Mouse (Mus musculus) liver, adult 2 months (tissue): ENCODE data around the gene Clic1. TPM values are rescaled to one million over a fixed set of nuclear protein-coding genes. Genes with fewer than 3 reads are reported as not detected.

Source experiments
- DNase-seq: peaks from one replicate; pipeline ENCODE4 v3.0.0-alpha.2; 2011; ENCODE audit warnings: low read depth, low spot score; ENCODE audit errors: extremely low read depth
- H3K27ac ChIP-seq: fragments of 200-500 bp; replicated peaks from 2 replicates; pipeline ENCODE4 v1.5.1; 2012; ENCODE audit warnings: low read depth, mild to moderate bottlenecking, control low read depth, inconsistent platforms, low read length; ENCODE audit not compliant: insufficient read depth
- H3K27me3 ChIP-seq: fragments of 200-500 bp; 2 replicates; pipeline ENCODE4 v1.6.1; 2012; ENCODE audit warnings: mild to moderate bottlenecking, moderate library complexity, low read length, inconsistent platforms; ENCODE audit not compliant: control insufficient read depth, insufficient read depth
- H3K36me3 ChIP-seq: fragments of 200-500 bp; 2 replicates; pipeline ENCODE4 v1.6.1; 2012; ENCODE audit warnings: low read length, inconsistent platforms; ENCODE audit not compliant: control insufficient read depth, insufficient read depth
- H3K4me1 ChIP-seq: fragments of 200-500 bp; 2 replicates; pipeline ENCODE4 v1.6.1; 2011; ENCODE audit warnings: low read length; ENCODE audit not compliant: control insufficient read depth, insufficient read depth
- H3K4me3 ChIP-seq: fragments of 200-500 bp; 2 replicates; pipeline ENCODE4 v1.5.1; 2011; ENCODE audit warnings: low read depth, mild to moderate bottlenecking, control low read depth, low read length, moderate library complexity; ENCODE audit not compliant: insufficient read depth
- H3K79me2 ChIP-seq: fragments of 200-500 bp; 2 replicates; pipeline ENCODE4 v1.6.1; 2012; ENCODE audit warnings: inconsistent platforms, mild to moderate bottlenecking, low read length, moderate library complexity; ENCODE audit not compliant: control insufficient read depth, insufficient read depth
- H3K9ac ChIP-seq: fragments of 200-500 bp; 2 replicates; pipeline ENCODE4 v1.6.1; 2012; ENCODE audit warnings: low read depth, mild to moderate bottlenecking, control low read depth, inconsistent platforms, low read length
- CTCF ChIP-seq: fragments of 200-500 bp; IDR thresholded peaks from 2 replicates; pipeline ENCODE4 v1.5.1; 2011; ENCODE audit warnings: low read depth, low read length, control low read depth
- POLR2A ChIP-seq: fragments of 200-500 bp; IDR thresholded peaks from 2 replicates; pipeline ENCODE4 v1.6.1; 2011; ENCODE audit warnings: low read length, control low read depth; ENCODE audit not compliant: insufficient read depth; ENCODE audit errors: extremely low read depth
- WGBS: fragments of 180-500 bp; shearing (Covaris S2); methylation state at CpG from one replicate; pipeline ENCODE4 v1.1.7; 2018; 5-methylcytosine and 5-hydroxymethylcytosine counted together
- polyA plus RNA-seq: library from polyadenylated mRNA; depleted of rRNA; stranded (reverse); fragments of >200 nt; gene quantifications from 2 replicates; pipeline ENCODE4 v1.2.3, GENCODE M21; 2012
- total RNA-seq: library from RNA; depleted of rRNA; stranded (reverse); fragments of >200 nt; gene quantifications from 2 replicates; pipeline ENCODE4 v1.2.3, GENCODE M21; 2014

Gene Clic1
- total and polyA plus RNA-seq, 2 experiments = 16.8 to 20.3 TPM

GRCm38 (mm10) chr17:35101161-35101560 lies 51.4 kb downstream of the Clic1 start:
- H3K27ac ChIP-seq = no peak overlapping the region
- peaks cover 9% of the 10 kb centered on the region for H3K36me3 ChIP-seq
- no peak for DNase-seq
- WGBS = 86% methylated on average over 11 of the region's 11 CpGs
- TF ChIP-seq POLR2A (no peak), CTCF (no peak)
- H3K4me3 ChIP-seq = no peak overlapping the region
- H3K27me3 ChIP-seq = no peaks in the 10 kb centered on the region
- H3K79me2 ChIP-seq = no peaks in the 10 kb centered on the region
- H3K4me1 ChIP-seq = peaks cover 7% of the 10 kb centered on the region; the same call in 1 of the 2 replicates
- no peak overlapping the region for H3K9ac ChIP-seq

- Histone ChIP-seq H3K36me3 (peaks cover 9% of the 10 kb centered on the region), H3K4me3 (no peak overlapping the region), H3K27ac (no peak overlapping the region), H3K79me2 (no peaks in the 10 kb centered on the region), H3K27me3 (no peaks in the 10 kb centered on the region), H3K9ac (no peak overlapping the region), H3K4me1 (peaks cover 7% of the 10 kb centered on the region; the same call in 1 of the 2 replicates)
- no peak for TF ChIP-seq CTCF
- TF ChIP-seq POLR2A = no peak
- WGBS = 86% methylated on average over 8 of the region's 8 CpGs
- DNase-seq = no peak
These were observed 52.5 kb downstream of the Clic1 start for GRCm38 (mm10) chr17:35102299-35102698.

GRCm38 (mm10) chr17:35103221-35103690 lies 53.5 kb downstream of the Clic1 start:
- no peaks in the 10 kb centered on the region for H3K27me3 ChIP-seq
- H3K79me2 ChIP-seq = no peaks in the 10 kb centered on the region
- H3K4me3 ChIP-seq = no peak overlapping the region
- no peak overlapping the region for H3K9ac ChIP-seq
- DNase-seq = peak; percentile 72
- H3K4me1 ChIP-seq = peaks cover 7% of the 10 kb centered on the region; the same call in 1 of the 2 replicates
- TF ChIP-seq CTCF = no peak
- TF ChIP-seq POLR2A = no peak
- H3K36me3 ChIP-seq = peaks cover 8% of the 10 kb centered on the region
- WGBS = 17% methylated on average over 6 of the region's 6 CpGs
- H3K27ac ChIP-seq = no peak overlapping the region

GRCm38 (mm10) chr17:35104079-35104478 lies 54.3 kb downstream of the Clic1 start:
- H3K9ac ChIP-seq = no peak overlapping the region
- peaks cover 8% of the 10 kb centered on the region for H3K36me3 ChIP-seq
- peaks cover 7% of the 10 kb centered on the region; the same call in 1 of the 2 replicates for H3K4me1 ChIP-seq

GRCm38 (mm10) chr17:35104754-35105153 lies 55.0 kb downstream of the Clic1 start:
- Histone ChIP-seq H3K9ac (no peak overlapping the region), H3K27ac (no peak overlapping the region), H3K4me3 (no peak overlapping the region), H3K4me1 (peaks cover 7% of the 10 kb centered on the region; the same call in 1 of the 2 replicates), H3K79me2 (no peaks in the 10 kb centered on the region), H3K27me3 (no peaks in the 10 kb centered on the region), H3K36me3 (peaks cover 8% of the 10 kb centered on the region)
- 84% methylated on average over 6 of the region's 6 CpGs for WGBS
- no peak for DNase-seq
- TF ChIP-seq CTCF = no peak
- no peak for TF ChIP-seq POLR2A

More at GRCm38 (mm10) chr17:35104079-35104478, 54.3 kb downstream of the Clic1 start:
- Histone ChIP-seq H3K27me3 (no peaks in the 10 kb centered on the region), H3K79me2 (no peaks in the 10 kb centered on the region), H3K4me3 (no peak overlapping the region), H3K27ac (no peak overlapping the region)
- WGBS = 97% methylated on average over 7 of the region's 7 CpGs
- TF ChIP-seq CTCF (no peak), POLR2A (no peak)
- no peak for DNase-seq

GRCm38 (mm10) chr17:35105740-35106389 lies 56.1 kb downstream of the Clic1 start:
- TF ChIP-seq CTCF = peak; percentile 64
- TF ChIP-seq POLR2A = no peak
- Histone ChIP-seq H3K4me3 (no peak overlapping the region), H3K36me3 (peaks cover 8% of the 10 kb centered on the region), H3K79me2 (no peaks in the 10 kb centered on the region), H3K9ac (no peak overlapping the region), H3K27ac (no peak overlapping the region), H3K4me1 (peaks cover 7% of the 10 kb centered on the region; the same call in 1 of the 2 replicates), H3K27me3 (no peaks in the 10 kb centered on the region)
- WGBS = 43% methylated on average over 13 of the region's 13 CpGs
- no peak for DNase-seq
